Mouse (Mus musculus): ENCODE results near the gene Sema5a.

Gene Sema5a

GRCm38 (mm10) chr15:32356805-32357204 is 112.2 kb downstream of the Sema5a start:
- DNase-seq (ENCODE audit: low spot score in 2 of 2): no peak

- DNase-seq (ENCODE audit: low spot score in 2 of 2): no peak
These were observed 123.2 kb downstream of the Sema5a start for GRCm38 (mm10) chr15:32367841-32368240.

- DNase-seq (ENCODE audit: low spot score in 2 of 2): no peak
These were observed 126.3 kb downstream of the Sema5a start for GRCm38 (mm10) chr15:32370914-32371313.

GRCm38 (mm10) chr15:32371385-32371784 is 126.8 kb downstream of the Sema5a start:
- no peak for DNase-seq (ENCODE audit: low spot score in 2 of 2)

GRCm38 (mm10) chr15:32376326-32376725 is 131.7 kb downstream of the Sema5a start:
- DNase-seq (ENCODE audit: low spot score in 2 of 2): no peak

GRCm38 (mm10) chr15:32377781-32378180 is 133.2 kb downstream of the Sema5a start:
- DNase-seq (ENCODE audit: low spot score in 2 of 2): no peak

- no peak for DNase-seq (ENCODE audit: low spot score in 2 of 2)
These were observed 135.7 kb downstream of the Sema5a start for GRCm38 (mm10) chr15:32380311-32380710.

- DNase-seq (ENCODE audit: low spot score in 2 of 2): no peak
These were observed 138.4 kb downstream of the Sema5a start for GRCm38 (mm10) chr15:32382930-32383481.

- DNase-seq (ENCODE audit: low spot score in 2 of 2): no peak
These were observed 151.8 kb downstream of the Sema5a start for GRCm38 (mm10) chr15:32396241-32396890.

GRCm38 (mm10) chr15:32397064-32397463 is 152.5 kb downstream of the Sema5a start:
- DNase-seq (ENCODE audit: low spot score in 2 of 2): no peak

- DNase-seq (ENCODE audit: low spot score in 2 of 2): no peak
These were observed 154.1 kb downstream of the Sema5a start for GRCm38 (mm10) chr15:32398721-32399120.

- no peak for DNase-seq (ENCODE audit: low spot score in 2 of 2)
These were observed 157.4 kb downstream of the Sema5a start for GRCm38 (mm10) chr15:32401909-32402527.

GRCm38 (mm10) chr15:32403321-32403720 is 158.7 kb downstream of the Sema5a start:
- DNase-seq (ENCODE audit: low spot score in 2 of 2): no peak

GRCm38 (mm10) chr15:32406436-32406835 is 161.8 kb downstream of the Sema5a start:
- DNase-seq (ENCODE audit: low spot score in 2 of 2): no peak

- DNase-seq (ENCODE audit: low spot score in 2 of 2): no peak
These were observed 163.2 kb downstream of the Sema5a start for GRCm38 (mm10) chr15:32407766-32408165.

GRCm38 (mm10) chr15:32416291-32416690 is 171.7 kb downstream of the Sema5a start:
- DNase-seq (ENCODE audit: low spot score in 2 of 2): no peak

GRCm38 (mm10) chr15:32422631-32423030 is 178.0 kb downstream of the Sema5a start:
- no peak for DNase-seq (ENCODE audit: low spot score in 2 of 2)

- DNase-seq (ENCODE audit: low spot score in 2 of 2): no peak
These were observed 178.5 kb downstream of the Sema5a start for GRCm38 (mm10) chr15:32423061-32423460.

- DNase-seq (ENCODE audit: low spot score in 2 of 2): no peak
These were observed 182.7 kb downstream of the Sema5a start for GRCm38 (mm10) chr15:32427188-32427924.

GRCm38 (mm10) chr15:32432927-32433832 is 188.6 kb downstream of the Sema5a start:
- DNase-seq (ENCODE audit: low spot score in 2 of 2): no peak

GRCm38 (mm10) chr15:32433833-32434155 is 189.2 kb downstream of the Sema5a start:
- DNase-seq (ENCODE audit: low spot score in 2 of 2): no peak

- no peak for DNase-seq (ENCODE audit: low spot score in 2 of 2)
These were observed 189.7 kb downstream of the Sema5a start for GRCm38 (mm10) chr15:32434274-32434673.
